Mouse (Mus musculus) C2C12 (cell line): Measurements from ENCODE around the gene C2cd4c.

Experiments used
- CEBPB ChIP-seq: IDR thresholded peaks from one replicate; pipeline ENCODE4 v1.6.1; 2011; ENCODE audit warnings: low read depth, mild to moderate bottlenecking, control low read depth, moderate library complexity
- CTCF ChIP-seq: IDR thresholded peaks from one replicate; pipeline ENCODE4 v1.5.1; 2011; ENCODE audit not compliant: control insufficient read depth, insufficient read depth, insufficient read length

GRCm38 (mm10) chr10:79637128-79638110 lies 23.6 kb upstream of the C2cd4c start, which contains the start of gene Shc2:
- TF ChIP-seq CTCF (no peak), CEBPB (no peak)
